Mouse (Mus musculus): ENCODE measurements around the gene Gpr137c. TPM values are rescaled to one million over a fixed set of nuclear protein-coding genes. Genes with fewer than 3 reads are reported as not detected.

Gpr137c gene
- 1 to 10 TPM; 3.0 to 5.0 TPM for total RNA-seq (2021)
- long read RNA-seq, experiment 1, partial matches to known transcripts: 0 of 1 reads
- long read RNA-seq, experiment 1, other reads (novel, unspliced or antisense): 0 of 1 reads
- long read RNA-seq, experiment 2, partial matches to known transcripts: 0 of 4 reads
- long read RNA-seq, experiment 2, other reads (novel, unspliced or antisense): 0 of 4 reads

- DNase-seq (ENCODE audit: low spot score in 2 of 2): peak; percentile 87 to 97
Measured at GRCm38 (mm10) chr14:45219281-45220089, at the start of gene Gpr137c. Gene Gpr137c, plus strand, starts transcription at chr14:45219717.

- no peak for DNase-seq (ENCODE audit: low spot score in 2 of 2)
Measured at GRCm38 (mm10) chr14:45172260-45172659, 47.3 kb upstream of the Gpr137c start.

GRCm38 (mm10) chr14:45175012-45175740 lies 44.3 kb upstream of the Gpr137c start:
- no peak for DNase-seq (ENCODE audit: low spot score in 2 of 2)

GRCm38 (mm10) chr14:45179186-45179585 lies 40.3 kb upstream of the Gpr137c start:
- no peak for DNase-seq (ENCODE audit: low spot score in 2 of 2)

GRCm38 (mm10) chr14:45179606-45180005 lies 39.9 kb upstream of the Gpr137c start:
- DNase-seq (ENCODE audit: low spot score in 2 of 2): no peak

GRCm38 (mm10) chr14:45181611-45182010 lies 37.9 kb upstream of the Gpr137c start:
- DNase-seq (ENCODE audit: low spot score in 2 of 2): no peak

GRCm38 (mm10) chr14:45190999-45191398 lies 28.5 kb upstream of the Gpr137c start:
- DNase-seq (ENCODE audit: low spot score in 2 of 2): no peak

GRCm38 (mm10) chr14:45200607-45201006 lies 18.9 kb upstream of the Gpr137c start:
- DNase-seq (ENCODE audit: low spot score in 2 of 2): no peak

- DNase-seq (ENCODE audit: low spot score in 2 of 2): no peak
Measured at GRCm38 (mm10) chr14:45210683-45211082, 8.8 kb upstream of the Gpr137c start.

- DNase-seq (ENCODE audit: low spot score in 2 of 2): no peak
Measured at GRCm38 (mm10) chr14:45211431-45211830, 8.1 kb upstream of the Gpr137c start.

- no peak for DNase-seq (ENCODE audit: low spot score in 2 of 2)
Measured at GRCm38 (mm10) chr14:45216711-45217340, 2.7 kb upstream of the Gpr137c start.

GRCm38 (mm10) chr14:45217693-45218092 lies 1.8 kb upstream of the Gpr137c start:
- no peak for DNase-seq (ENCODE audit: low spot score in 2 of 2)

- DNase-seq (ENCODE audit: low spot score in 2 of 2): peak; percentile 62 to 82
Measured at GRCm38 (mm10) chr14:45220090-45220956, 806 bp downstream of the Gpr137c start, which contains the start of gene Txndc16. Gene Txndc16, minus strand, starts transcription at chr14:45220328.

- no peak for DNase-seq (ENCODE audit: low spot score in 2 of 2)
Measured at GRCm38 (mm10) chr14:45220957-45221630, 1.6 kb downstream of the Gpr137c start.

- DNase-seq (ENCODE audit: low spot score in 2 of 2): no peak
Measured at GRCm38 (mm10) chr14:45239042-45239441, 19.5 kb downstream of the Gpr137c start.

GRCm38 (mm10) chr14:45241613-45242012 lies 22.1 kb downstream of the Gpr137c start:
- no peak for DNase-seq (ENCODE audit: low spot score in 2 of 2)

- no peak for DNase-seq (ENCODE audit: low spot score in 2 of 2)
Measured at GRCm38 (mm10) chr14:45251548-45252076, 32.1 kb downstream of the Gpr137c start.

- no peak for DNase-seq (ENCODE audit: low spot score in 2 of 2)
Measured at GRCm38 (mm10) chr14:45263831-45264592, 44.5 kb downstream of the Gpr137c start.

- no peak for DNase-seq (ENCODE audit: low spot score in 2 of 2)
Measured at GRCm38 (mm10) chr14:45275816-45276215, 56.3 kb downstream of the Gpr137c start.
